Mouse (Mus musculus) lung, postnatal 0 days (tissue): ENCODE data around the gene Cela3a.

Source experiments
- CTCF ChIP-seq: IDR thresholded peaks from 2 replicates; pipeline ENCODE4 v1.5.1; 2016; ENCODE audit warnings: antibody characterized with exemption, mild to moderate bottlenecking
- EP300 ChIP-seq: IDR thresholded peaks from 2 replicates; pipeline ENCODE4 v1.6.1; 2016; ENCODE audit warnings: antibody characterized with exemption, mild to moderate bottlenecking, control low read depth

- no peak for TF ChIP-seq EP300
- TF ChIP-seq CTCF = no peak
Measured at GRCm38 (mm10) chr4:137436979-137437669, 27.5 kb upstream of the Cela3a start.
